Mouse (Mus musculus): ENCODE measurements around the gene Bptf. TPM values are rescaled to one million over a fixed set of nuclear protein-coding genes. Genes with fewer than 3 reads are reported as not detected.

Bptf gene
- polyA plus RNA-seq, 1 experiment from 2014 or later = 34.9 TPM

Other genes starting within 250 kb of the Bptf start
- gene Smurf2, start 211.4 kb downstream of the Bptf start, polyA plus RNA-seq (2016; fragmentation: Nextera tagmentation; extraction: Ambion mirVana) = 12.4 and 13.5 TPM in 2 replicates
- gene Kpna2, start 132.6 kb downstream of the Bptf start, polyA plus RNA-seq (2016; fragmentation: Nextera tagmentation; extraction: Ambion mirVana) = 631 and 685 TPM in 2 replicates
- 0.98 and 2.1 TPM in 2 replicates for gene 1810010H24Rik, start 106.4 kb downstream of the Bptf start, polyA plus RNA-seq (2016; fragmentation: Nextera tagmentation; extraction: Ambion mirVana)
- gene Nol11, start 57.3 kb upstream of the Bptf start, polyA plus RNA-seq (2016; fragmentation: Nextera tagmentation; extraction: Ambion mirVana) = 70.7 and 73.3 TPM in 2 replicates

Measured in embryonic facial prominence, embryonic 10.5 days (tissue).